Mouse (Mus musculus): Measurements from ENCODE around the gene Tmem100. TPM values are rescaled to one million over a fixed set of nuclear protein-coding genes. Genes with fewer than 3 reads are reported as not detected.

The Tmem100 gene
- polyA plus RNA-seq, 1 experiment from 2014 or later, result 6.1 TPM

Other genes starting within 250 kb of the Tmem100 start
- gene Pctp, start 27.5 kb upstream of the Tmem100 start, polyA plus RNA-seq (2014; fragmentation: Nextera tagmentation; extraction: Ambion mirVana), result 7.7 and 8.3 TPM in 2 replicates
- 19.3 and 20.4 TPM in 2 replicates for gene Gm45716, start 157.3 kb downstream of the Tmem100 start, polyA plus RNA-seq (2014; fragmentation: Nextera tagmentation; extraction: Ambion mirVana)
- 48.1 and 51.9 TPM in 2 replicates for gene Mmd, start 219.1 kb downstream of the Tmem100 start, polyA plus RNA-seq (2014; fragmentation: Nextera tagmentation; extraction: Ambion mirVana)